Mouse (Mus musculus) v-Abl transformed pro-B cells (cell line): ENCODE results near the gene Vmn1r48.
"Not testable (repeated sequence)": the region's sequence is repeated elsewhere in the genome, so short reads cannot be mapped to it uniquely, and the experiment has no call there.

ENCODE experiments used
- in situ Hi-C, 2 experiments: fragments of 400-800 bp; cut with MboI; formaldehyde crosslinking; loops; one replicate each; pipeline ENCODE4 v1.15.1; 2025; ENCODE audit not compliant: unreplicated experiment in 2 of 2

Vmn1r48 gene

DNA sequence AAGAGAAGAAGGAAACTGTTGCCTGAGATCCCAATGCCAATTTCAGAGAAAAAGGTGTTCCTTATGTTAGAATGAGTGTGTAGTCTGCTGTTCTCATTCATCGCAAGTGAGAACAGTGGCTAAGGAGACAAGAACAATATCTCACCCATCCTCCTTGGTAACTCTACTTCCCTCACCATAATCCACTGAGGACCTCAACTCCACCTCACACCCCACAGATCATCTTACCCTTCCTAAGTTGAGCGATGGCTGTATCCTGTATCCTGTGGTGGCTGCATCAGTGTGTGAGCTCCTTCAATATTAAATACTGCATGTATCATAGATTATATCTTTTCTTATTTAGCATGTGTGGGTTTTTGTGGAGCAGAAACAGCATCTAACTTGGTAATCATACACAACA is at the start of gene Vmn1r48:
Vmn1r48 (minus strand) TSS at position 101 of the 400 bp plus-strand sequence.
- in situ Hi-C loops: not testable (repeated sequence)

DNA sequence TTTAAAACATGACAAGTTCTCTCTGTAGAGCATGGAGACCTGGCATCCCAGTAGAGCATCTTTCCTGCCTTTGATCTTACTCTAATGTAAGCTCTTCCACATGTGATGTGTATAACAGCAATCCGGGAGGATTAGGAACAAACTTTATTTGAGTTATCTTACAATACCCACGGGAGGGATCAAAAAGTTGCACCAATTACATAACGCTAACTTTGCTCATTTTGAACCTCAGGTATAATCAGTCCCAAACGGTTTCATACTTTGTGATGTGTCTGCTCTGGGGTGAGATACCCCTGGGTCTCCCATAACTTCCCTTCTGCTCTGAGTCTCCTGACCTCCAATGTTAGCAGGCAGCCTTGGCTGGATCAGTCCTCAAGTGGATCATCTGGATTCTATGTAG is 41.8 kb upstream of the Vmn1r48 start, which contains the start of gene Vmn1r49:
Vmn1r49 (minus strand) TSS at position 101 of the 400 bp plus-strand sequence.
- in situ Hi-C loops: no loop called here

DNA sequence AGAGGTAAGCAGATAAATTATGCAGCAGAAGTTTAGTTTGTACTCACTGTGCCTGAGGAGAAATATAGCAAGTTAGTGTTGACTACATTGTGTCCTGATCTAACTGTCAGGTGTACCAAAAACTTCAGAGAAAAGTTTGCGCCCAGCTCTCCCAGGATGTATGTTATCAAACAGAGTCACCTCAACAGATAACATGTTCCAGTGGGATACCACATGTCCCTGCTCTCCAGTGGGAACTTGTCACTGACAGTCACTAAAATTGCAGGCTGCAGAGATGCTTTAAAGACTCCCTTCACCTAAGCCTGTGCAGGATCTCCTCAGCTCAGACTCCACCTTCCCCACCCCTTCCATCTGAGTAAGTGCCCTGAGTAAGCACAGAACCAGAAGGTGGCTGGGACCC is 20.8 kb downstream of the Vmn1r48 start, which contains the start of gene Vmn1r47:
Vmn1r47 (plus strand) TSS at position 301 of the 400 bp plus-strand sequence.
- in situ Hi-C loops: not testable (repeated sequence)

DNA sequence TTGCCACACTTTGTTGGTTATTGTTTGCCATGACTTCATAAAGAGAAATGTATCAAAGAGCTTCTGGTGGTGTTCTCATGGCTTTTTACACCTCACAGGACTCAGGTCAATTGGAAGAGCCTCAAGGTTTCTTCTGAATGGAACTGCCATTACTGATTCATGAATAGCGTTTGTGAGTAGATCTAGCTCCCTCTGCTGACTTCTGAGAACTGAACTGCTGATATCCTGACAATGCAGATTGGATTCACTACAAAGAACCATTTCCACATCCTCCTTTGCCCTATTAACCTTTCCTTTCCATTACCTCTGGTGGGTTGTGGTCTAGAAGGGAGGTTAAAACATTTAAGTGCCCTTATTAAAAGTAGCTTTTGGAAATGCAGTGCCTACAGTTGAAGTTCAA is 50.7 kb downstream of the Vmn1r48 start:
- in situ Hi-C loops: no loop called here
